Mouse (Mus musculus): ENCODE measurements at regions not wholly inside any gene's neighbourhood (a gene's known extent, or its start where the extent isn't known, plus 50 kb on each side); places are given as distances from the start of the nearest gene placed in this dataset.

DNA sequence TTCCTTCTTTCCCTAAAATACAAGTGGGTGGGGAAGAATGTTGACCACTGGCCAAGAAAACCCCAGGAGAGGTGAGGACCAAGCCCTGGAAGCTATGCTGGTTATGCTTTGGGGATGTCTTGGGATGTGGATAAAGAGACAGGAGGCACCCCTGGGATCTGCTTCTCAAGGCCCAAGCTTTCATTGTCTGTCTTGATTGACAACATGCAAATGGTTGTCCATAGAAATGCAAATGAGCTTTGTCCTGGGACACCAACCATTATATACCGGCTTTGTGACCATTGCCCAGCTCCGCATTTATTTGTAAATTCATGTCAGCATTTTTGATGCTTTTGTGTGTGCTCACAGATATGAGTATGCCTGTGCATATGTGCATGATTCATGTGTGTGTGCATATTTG is 174.9 kb downstream of the Bmp7 start:
- intact Hi-C loops (cut with DNase I): no loop called here

DNA sequence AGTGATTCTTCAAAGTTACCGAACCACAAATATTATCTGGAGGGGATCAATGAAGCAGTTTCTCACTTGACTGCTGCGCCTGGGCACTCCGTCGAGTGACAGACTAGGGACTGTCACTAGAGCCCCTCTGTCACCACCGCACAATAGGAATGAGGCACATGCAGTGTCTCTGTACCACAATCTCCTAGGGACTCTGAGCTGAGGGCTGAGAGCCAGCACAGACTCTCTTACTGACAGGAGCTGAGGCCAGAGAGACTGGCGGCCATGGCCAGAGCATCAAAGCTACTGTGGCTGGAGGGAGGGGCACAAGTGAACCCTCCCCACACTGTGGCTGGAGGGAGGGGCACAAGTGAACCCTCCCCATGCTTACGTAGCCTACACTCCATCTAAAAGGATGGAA is 173.7 kb downstream of the Bmp7 start:
- DNase-seq (ENCODE audit: low spot score in 2 of 2): no peak
- intact Hi-C loops (cut with DNase I): no loop called here

More for the DNA sequence above, 174.9 kb downstream of the Bmp7 start:
- no peak for DNase-seq (ENCODE audit: low spot score in 2 of 2)

DNA sequence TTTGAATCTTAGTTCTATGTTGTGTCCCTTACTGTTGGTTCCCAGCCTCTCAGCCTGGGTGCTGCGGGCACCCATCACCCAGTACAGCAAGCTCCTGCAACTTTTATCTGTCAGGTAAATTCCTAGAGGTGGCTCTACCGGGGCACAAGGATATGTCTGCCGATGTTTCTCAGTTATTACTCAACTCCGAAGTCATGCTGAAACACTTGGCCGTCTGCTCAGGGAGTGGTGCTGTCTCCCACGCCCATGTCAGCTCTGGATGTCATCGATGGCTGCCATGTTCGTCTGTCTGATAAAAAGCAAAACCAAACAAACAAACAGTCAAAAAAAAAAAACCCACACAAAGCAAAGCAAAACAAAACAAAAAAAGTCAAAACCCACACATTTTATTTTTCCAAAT is 171.4 kb downstream of the Bmp7 start:
- intact Hi-C loops (cut with DNase I): no loop called here
- DNase-seq (ENCODE audit: low spot score in 2 of 2): no peak

DNA sequence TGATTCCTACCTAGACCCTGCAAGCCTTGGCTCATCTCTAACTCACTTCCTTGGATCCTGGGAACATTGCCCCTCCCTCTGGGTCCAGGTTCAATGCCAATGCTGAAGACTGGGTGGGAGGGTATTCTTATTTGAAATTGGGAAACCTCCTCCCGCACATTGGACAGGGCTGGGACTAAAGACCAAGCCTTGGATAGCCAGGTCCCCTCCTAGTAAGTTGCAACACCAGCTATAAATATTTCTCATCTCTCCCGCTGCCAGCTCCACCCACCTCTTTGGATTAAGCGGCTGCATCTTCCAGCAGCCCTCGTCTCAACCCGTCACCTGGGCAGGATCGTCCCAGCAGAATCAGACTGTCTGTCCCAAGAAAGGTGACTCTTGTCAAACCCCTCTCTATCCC is 170.1 kb downstream of the Bmp7 start:
- no peak for DNase-seq (ENCODE audit: low spot score in 2 of 2)
- intact Hi-C loops (cut with DNase I): loop anchor here (10.0 kb wide), 2 partner anchors 55 to 295 kb away; partner anchors contain the start of gene Fam209

DNA sequence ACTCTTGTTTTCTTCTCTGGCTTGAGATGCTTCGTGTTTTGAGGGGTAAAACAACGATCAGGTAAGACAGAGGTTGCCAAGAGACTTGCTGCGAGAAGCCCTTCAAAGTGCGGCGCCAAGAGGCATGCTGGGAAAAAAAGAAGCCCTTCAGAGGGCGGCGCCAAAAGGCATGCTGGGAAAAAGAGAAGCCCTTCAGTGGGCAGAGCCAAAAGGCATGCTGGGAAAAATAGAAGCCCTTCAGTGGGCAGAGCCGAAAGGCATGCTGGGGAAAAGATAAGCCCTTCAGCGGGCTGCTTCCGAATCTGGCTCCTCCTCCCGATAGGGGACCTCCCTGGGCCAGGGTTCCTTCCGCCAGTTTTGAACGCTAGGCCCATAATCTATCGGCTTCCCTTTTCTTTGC is 169.5 kb downstream of the Bmp7 start:
- intact Hi-C loops (cut with DNase I): loop anchor here (10.0 kb wide), 2 partner anchors 54 to 296 kb away; partner anchors contain the start of gene Fam209

DNA sequence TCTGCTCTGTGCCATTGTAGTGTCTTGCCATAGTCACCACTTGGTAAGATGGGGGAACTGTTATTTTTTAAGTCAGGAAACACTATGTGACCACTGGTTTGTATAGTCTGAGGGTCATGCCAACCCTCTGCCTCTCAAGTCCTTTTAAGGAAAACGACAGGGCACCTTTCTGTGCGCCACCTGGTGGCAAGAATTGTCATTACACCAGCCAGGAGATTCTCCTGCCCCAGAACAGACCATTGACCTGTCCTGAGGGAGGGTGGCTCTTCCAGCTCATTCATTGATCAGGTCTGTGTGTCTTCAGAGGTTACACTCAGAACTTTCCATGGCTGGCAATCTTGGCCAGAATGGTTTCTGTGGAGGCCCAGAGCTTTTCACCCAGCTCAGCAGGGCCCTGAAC is 166.9 kb downstream of the Bmp7 start:
- DNase-seq (ENCODE audit: low spot score in 2 of 2): peak; percentile 18 to 25
- intact Hi-C loops (cut with DNase I): loop anchor here (10.0 kb wide), 2 partner anchors 52 to 298 kb away; partner anchors contain the start of gene Fam209

More for the DNA sequence above, 169.5 kb downstream of the Bmp7 start:
- DNase-seq (ENCODE audit: low spot score in 2 of 2): no peak

DNA sequence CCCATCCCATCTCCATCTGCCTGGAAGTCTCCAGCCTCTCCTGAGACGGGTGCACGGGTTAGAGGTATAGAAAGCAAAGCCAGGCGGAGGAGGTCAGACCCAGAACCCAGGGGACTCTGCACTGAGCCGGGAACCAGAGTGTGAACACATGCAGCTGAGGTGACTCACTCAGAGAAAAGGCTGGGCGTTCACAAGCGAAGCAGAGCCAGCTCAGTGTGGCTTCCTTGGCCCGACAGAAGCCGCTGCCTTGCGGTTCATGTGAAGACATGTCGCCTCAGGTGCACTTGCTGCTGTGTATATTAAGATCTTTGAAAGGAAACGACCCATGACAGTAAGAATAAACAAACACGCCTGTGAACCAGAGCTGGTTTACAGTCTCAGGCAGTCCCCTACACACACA is 163.6 kb downstream of the Bmp7 start:
- intact Hi-C loops (cut with DNase I): loop anchor here (10.0 kb wide), 2 partner anchors 48 to 302 kb away; partner anchors contain the start of gene Fam209

DNA sequence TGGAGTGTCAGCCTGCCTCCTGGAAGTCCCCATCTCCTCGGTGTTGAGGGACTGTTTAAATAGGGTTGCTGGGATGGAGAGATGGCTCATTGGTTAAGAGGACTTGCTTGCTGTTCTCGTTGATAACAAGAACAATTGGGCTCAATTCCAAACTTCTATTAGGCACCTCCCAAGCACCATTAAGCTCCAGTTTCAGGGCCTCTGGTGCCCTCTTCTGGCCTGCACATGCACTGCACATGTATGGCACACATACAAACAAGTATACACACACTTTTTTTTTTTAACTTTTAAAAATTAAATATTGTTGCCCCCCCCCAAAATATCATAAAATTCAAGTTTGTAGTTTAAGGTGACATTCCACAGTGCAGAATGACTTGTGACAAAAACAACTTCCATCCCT is 162.3 kb downstream of the Bmp7 start:
- DNase-seq (ENCODE audit: low spot score in 2 of 2): no peak
- intact Hi-C loops (cut with DNase I): loop anchor here (10.0 kb wide), 2 partner anchors 47 to 303 kb away; partner anchors contain the start of gene Fam209

More for the DNA sequence above, 163.6 kb downstream of the Bmp7 start:
- DNase-seq (ENCODE audit: low spot score in 2 of 2): no peak

DNA sequence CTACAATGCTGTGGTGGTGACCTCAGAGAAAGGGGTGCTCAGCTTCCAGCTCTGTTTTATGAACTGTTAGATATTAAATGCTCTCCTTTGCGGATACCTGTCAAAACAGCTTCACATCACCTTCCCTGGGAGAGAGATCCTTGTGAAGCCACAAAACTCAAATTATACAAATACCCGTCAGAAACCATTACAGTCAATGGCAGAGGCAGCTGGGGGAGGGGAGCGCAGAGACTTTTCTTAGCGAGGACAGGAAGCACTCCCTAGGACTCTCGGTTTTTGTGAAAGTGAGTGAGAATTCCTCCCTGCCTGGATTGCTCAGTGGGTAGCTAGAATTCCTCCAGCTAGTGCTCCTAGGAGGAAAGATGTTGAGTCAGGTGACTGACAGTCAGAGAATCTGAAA is 161.0 kb downstream of the Bmp7 start:
- intact Hi-C loops (cut with DNase I): loop anchor here (10.0 kb wide), 2 partner anchors 46 to 304 kb away; partner anchors contain the start of gene Fam209
- DNase-seq (ENCODE audit: low spot score in 2 of 2): no peak

DNA sequence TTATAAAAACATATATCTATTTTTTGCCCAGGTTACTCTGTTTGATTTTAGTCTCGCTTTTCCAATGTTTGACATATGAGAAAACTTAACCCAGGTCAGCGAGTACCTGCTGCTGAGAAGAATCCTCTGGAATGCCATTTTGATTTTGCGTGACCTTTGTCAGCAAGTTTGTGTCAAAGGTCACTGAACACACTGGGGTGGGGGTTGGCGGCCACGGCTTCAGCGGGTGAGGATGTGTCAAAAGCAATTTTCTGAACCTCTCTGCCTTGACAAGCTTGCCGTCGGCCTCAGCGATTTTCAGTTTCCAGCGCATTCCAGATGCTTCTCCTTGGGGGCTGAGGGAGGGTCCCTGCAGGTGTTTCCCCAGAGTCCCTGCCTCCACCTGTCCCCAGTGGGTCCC is 157.4 kb downstream of the Bmp7 start:
- no peak for DNase-seq (ENCODE audit: low spot score in 2 of 2)
- intact Hi-C loops (cut with DNase I): no loop called here

DNA sequence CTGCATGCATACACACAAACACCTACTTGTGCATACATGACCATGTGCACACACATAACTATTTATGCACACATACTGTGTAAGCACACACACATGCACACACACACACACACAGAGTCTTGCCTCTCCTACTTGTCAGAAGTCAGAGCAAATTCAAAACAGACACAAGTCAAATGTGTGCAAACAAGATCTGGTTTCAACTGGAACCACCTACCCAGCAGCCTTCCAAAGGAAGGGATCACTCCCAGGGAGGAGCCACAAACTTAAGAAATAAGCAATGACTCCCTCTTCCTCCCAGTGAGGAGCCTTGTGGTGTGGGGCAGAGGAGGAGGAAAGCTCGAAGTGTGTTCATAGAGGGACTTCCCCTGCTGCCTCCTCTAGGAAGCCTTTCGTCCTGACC is 153.8 kb downstream of the Bmp7 start:
- DNase-seq (ENCODE audit: low spot score in 2 of 2): no peak
- intact Hi-C loops (cut with DNase I): no loop called here

DNA sequence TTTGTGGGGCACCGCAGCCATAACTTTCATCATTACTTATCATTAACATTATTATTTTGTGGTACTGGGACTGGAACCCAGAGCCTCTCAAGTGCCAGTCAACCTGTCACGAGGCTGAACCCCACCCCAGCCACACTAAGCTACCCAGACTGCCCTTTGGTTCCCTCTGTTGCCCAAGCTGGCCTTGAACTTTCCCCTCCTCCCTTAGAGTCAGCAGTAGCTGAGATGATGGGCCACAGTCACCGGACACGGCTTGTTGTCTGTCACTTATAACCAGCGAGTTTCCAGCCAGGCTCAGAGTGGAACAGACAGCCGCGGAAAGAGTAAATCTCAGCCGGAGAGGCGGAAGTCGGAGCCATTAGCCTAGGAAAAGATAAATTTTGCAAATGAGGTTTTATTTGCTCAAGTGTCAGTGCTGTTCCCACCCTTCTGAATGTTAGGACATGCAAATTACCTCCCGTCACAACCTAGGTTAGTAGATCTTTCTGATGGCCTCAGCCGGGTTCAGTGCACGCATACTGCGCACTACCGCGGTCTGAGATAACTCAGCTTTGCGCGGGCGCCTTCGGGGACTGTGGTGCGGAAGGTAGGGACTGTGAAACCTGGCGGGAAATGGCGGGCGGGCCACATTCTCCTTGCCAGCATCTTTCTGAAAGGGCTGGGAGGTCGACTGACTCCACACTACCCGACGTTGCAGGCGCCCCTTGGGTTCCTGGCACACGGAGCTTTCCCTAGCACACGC is 152.7 kb downstream of the Bmp7 start:
- DNase-seq (ENCODE audit: low spot score in 2 of 2): no peak
- intact Hi-C loops (cut with DNase I): no loop called here

DNA sequence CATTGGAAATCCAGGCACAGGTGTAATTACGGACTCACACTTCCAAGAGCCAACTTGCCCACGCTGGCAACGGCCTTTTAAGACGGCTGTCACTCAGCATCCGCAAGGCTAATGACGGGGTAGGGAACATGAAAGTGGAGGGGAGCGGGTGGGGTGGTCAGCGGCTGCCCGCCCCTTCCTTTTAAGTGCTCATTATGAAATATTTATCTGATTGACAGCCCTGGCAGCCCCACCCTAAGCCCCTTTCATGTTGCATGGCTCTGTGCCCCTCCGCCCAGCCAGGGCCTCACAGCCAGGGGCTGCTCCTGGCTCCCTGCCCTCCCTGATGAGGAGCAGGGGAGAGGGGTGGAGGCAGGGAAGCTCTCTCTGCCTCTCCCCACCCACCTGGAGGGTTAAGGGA is 150.9 kb downstream of the Bmp7 start:
- no peak for DNase-seq (ENCODE audit: low spot score in 2 of 2)
- intact Hi-C loops (cut with DNase I): no loop called here

DNA sequence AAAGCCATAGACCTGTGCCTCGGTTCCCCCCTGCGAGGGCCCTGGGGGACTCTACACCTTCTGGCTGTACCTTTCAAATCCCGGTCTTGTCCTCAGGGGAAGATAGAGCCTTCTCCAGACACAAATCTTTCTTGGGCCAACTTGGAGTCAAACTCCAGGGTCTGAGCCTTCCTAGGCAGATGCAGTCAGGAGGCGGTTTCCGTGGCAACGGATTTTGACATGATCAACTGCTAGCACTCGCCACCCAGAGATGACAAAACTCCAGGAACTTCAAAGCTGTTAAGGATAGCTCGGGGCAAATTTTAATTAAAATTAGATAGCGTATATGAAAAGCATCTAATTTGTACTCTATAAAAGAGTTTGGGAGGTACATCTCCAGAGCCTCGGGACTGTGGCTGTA is 147.6 kb downstream of the Bmp7 start:
- intact Hi-C loops (cut with DNase I): no loop called here
- no peak for DNase-seq (ENCODE audit: low spot score in 2 of 2)

DNA sequence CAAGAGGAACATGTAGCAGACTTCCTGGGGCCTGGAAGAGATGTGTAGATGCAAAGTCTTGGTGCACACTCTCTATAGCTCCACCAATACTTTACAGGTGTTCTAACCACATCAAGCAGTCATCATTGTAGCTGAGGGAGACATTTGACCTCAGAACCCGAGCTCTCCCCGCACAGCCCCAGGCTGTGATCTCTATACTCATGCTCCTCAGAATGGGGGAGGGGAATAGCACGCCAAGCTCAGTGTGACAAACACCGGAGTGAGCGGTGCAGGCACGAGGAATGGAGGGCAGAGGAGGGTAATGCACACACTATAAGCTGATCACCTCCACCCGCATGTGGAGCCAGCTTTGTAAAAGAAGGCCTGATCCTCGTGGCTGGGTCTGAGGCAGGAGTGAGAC is 146.1 kb downstream of the Bmp7 start:
- intact Hi-C loops (cut with DNase I): no loop called here
- no peak for DNase-seq (ENCODE audit: low spot score in 2 of 2)

DNA sequence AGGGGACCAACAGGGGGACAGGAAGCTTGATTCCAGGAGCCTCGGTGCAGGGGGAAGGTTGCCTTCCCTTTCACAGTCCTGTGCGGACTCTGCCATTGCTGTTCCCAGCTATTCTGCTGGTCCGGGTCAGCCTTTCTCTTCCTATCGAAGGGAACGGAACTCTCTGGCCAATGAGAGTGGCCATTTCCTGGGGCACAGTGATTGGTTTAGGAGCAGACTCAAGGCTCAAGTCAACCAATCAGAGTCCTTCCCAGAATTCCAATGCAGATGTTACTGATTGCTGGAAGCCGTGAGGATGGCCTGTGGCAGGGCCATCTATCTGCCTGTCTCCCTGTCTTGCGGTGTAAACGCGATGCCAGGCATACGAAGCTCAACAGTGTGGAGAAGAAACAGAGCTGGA is 145.3 kb downstream of the Bmp7 start:
- no peak for DNase-seq (ENCODE audit: low spot score in 2 of 2)
- intact Hi-C loops (cut with DNase I): no loop called here

DNA sequence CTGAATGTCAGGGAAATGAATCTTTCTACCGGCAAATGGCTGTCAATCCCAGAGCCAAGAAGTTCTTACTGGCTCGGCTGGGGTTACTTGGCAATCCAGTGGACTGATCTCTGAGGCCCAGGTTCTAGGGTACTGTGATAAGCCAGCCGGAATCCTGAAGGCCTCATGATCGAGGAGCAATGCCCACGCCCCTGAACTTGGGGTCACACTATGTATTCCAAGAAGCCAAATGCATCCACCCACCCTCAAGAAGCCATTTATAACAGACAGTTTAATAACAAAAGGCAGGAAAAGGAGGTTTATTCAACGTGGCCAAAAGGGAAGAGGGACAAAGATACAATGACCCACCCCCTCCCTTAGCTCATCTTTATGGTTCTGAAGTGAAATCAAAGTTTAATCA is 144.0 kb downstream of the Bmp7 start:
- intact Hi-C loops (cut with DNase I): no loop called here
- DNase-seq (ENCODE audit: low spot score in 2 of 2): no peak

DNA sequence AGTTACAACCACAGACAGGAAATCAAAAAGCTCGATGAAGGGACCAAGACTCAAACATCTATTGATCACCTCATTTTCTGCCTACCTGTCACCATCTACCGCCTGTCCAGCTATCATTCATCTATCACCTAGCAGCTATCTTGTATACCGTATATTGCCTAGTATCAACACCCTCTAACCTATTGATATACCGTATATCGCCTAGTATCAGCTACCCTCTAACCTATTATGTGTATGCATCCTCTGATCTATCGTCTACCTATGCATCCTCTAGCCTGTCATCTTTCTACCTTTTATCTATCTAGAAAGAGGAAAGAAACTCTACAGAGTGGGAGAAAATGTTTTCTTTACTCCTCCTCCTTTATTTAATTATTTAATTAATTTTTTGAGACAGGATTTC is 143.2 kb downstream of the Bmp7 start:
- intact Hi-C loops (cut with DNase I): no loop called here
- DNase-seq (ENCODE audit: low spot score in 2 of 2): no peak

DNA sequence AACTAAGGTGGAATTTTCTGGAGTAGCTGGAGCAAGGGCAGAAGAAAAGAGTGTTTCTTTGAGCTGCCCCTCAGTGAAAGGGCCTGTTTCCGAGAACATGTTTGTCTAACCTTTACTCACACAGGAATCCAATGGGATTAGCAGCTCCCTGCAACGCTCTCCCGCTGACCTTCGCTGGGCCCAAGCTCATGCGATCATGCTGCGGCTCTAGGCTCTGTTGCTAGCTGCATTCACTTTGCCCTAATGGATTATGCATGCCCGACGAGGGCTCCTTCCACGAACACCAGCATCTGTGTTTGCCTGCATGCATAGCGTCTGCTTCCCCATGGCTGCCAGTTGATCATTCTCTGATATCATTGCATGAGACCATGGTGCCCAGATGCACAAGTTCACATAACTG is 140.2 kb downstream of the Bmp7 start:
- no peak for DNase-seq (ENCODE audit: low spot score in 2 of 2)
- intact Hi-C loops (cut with DNase I): no loop called here

DNA sequence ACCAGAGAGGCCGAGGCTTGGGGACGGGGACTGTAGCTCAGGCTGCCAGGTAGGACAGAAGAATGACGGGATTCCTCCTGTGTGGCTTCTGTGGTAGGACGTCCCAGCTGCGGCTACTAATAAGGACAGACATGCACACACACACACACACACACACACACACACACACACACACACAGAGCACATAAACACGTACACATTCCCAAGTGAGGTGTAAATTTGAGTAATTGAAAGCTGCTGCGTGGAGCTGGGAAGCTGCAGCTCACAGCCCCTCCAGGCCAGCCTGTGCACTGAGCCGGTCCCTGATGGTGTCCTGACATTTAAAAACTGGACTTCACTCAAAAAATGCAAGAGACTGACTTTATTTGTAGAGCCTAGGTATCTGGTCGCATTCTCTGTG is 139.3 kb downstream of the Bmp7 start:
- no peak for DNase-seq (ENCODE audit: low spot score in 2 of 2)
- intact Hi-C loops (cut with DNase I): no loop called here

DNA sequence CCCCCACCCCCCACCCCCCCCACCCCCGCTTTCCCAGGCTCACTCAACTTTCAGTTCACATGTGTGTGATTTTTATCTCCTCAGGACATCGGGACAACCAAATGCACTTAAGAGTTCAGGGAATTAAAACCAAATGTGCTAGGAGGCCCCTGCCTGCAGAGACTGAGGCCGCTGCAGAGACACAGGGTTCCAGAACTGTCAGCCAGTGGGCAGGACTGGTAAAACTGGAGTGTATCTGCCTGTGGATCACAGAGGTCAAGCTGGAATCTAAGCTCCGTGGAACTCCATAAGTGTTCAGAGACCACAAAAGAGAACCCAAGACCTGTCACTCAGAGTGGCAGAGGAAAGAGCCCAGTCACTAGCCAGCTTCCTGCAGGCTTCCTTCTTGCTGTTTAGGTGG is 138.3 kb downstream of the Bmp7 start:
- no peak for DNase-seq (ENCODE audit: low spot score in 2 of 2)

DNA sequence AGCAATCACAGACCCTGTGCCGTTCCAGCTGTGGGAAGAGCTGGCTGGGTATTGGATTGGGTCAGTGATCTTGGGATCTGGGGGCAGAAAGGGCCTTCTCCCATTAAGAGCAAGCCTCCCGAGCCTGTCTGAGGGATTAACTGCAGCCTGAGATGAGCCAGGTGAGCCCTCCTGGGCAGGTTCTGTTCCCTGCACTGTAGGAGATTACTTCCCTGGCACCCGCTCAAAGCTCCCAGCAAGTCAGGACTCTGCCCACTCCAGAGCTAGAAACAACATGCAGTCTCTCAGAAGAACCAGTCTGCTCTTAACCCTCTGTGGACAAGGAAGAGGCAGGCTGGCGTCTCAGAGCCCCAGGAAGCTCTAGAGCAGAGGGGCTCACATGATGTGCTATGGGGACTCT is 132.7 kb downstream of the Bmp7 start:
- intact Hi-C loops (cut with DNase I): no loop called here
- DNase-seq (ENCODE audit: low spot score in 2 of 2): no peak

More for the DNA sequence above, 138.3 kb downstream of the Bmp7 start:
- intact Hi-C loops (cut with DNase I): no loop called here
